Mouse (Mus musculus): ENCODE data around the gene Chmp6. TPM values are rescaled to one million over a fixed set of nuclear protein-coding genes. Genes with fewer than 3 reads are reported as not detected.

Gene Chmp6
- total and polyA plus RNA-seq, 3 experiments, result 50.3 to 70.6 (median 59.7) TPM

- Histone ChIP-seq H3K9ac (ENCODE audit: insufficient read depth, low read depth) (no peak overlapping the region), H3K4me1 (ENCODE audit: control insufficient read depth in 1 of 2, insufficient read depth in 2 of 2) (no peaks in the 10 kb centered on the region), H3K27me3 (replicated peaks) (no peaks in the 10 kb centered on the region), H3K36me3 (replicated peaks in 1 of 2; ENCODE audit: control insufficient read depth in 1 of 2, insufficient read depth in 1 of 2, low read length in 1 of 2) (peaks cover 59 to 86% of the 10 kb centered on the region in 2 experiments), H3K79me2 (replicated peaks; ENCODE audit: control insufficient read depth, extremely low read depth, insufficient read depth, poor library complexity, severe bottlenecking) (no peaks in the 10 kb centered on the region), H3K4me3 (replicated peaks in 1 of 3; ENCODE audit: low read depth in 2 of 3, low read length in 2 of 3, poor library complexity in 1 of 3) (no peak overlapping the region), H3K27ac (ENCODE audit: insufficient read depth, low read depth) (no peak overlapping the region), H3K9me3 (replicated peaks; ENCODE audit: low read length) (no peaks in the 10 kb centered on the region), H3K4me2 (ENCODE audit: insufficient read depth, low read depth, poor library complexity, severe bottlenecking) (no peak overlapping the region)
- TF ChIP-seq UBTF (IDR thresholded peaks at IDR 0.05; ENCODE audit: low read depth, low read length), result no peak
- no peak for TF ChIP-seq POLR2A (IDR thresholded peaks at IDR 0.05; ENCODE audit: low read depth, low read length)
- TF ChIP-seq ELF1 (IDR thresholded peaks at IDR 0.05; ENCODE audit: low read depth, low read length), result no peak
- TF ChIP-seq KAT2A (IDR thresholded peaks at IDR 0.05; ENCODE audit: insufficient replicate concordance, low read length), result no peak
- no peak for TF ChIP-seq MXI1 (IDR thresholded peaks at IDR 0.05; ENCODE audit: low read depth, low read length)
- TF ChIP-seq ZMIZ1 (IDR thresholded peaks at IDR 0.05; ENCODE audit: low read depth, low read length), result no peak
- TF ChIP-seq ETS1 (conservative IDR thresholded peaks at IDR 0.05; ENCODE audit: low read depth, low read length), result no peak
- TF ChIP-seq SMC3 (IDR thresholded peaks at IDR 0.05; ENCODE audit: low read depth, low read length), result no peak
- TF ChIP-seq E2F4 (IDR thresholded peaks at IDR 0.05; ENCODE audit: insufficient replicate concordance, low read depth, low read length), result no peak
- no peak for TF ChIP-seq GABPA (IDR thresholded peaks at IDR 0.05; ENCODE audit: insufficient replicate concordance, low read depth, low read length)
- TF ChIP-seq RCOR1 (conservative IDR thresholded peaks at IDR 0.05; ENCODE audit: low read depth, low read length), result no peak
- no peak for TF ChIP-seq PAX5 (IDR thresholded peaks at IDR 0.05; ENCODE audit: low read length)
- no peak for TF ChIP-seq MAFK (IDR thresholded peaks at IDR 0.05; ENCODE audit: insufficient replicate concordance, low read length)
- no peak for TF ChIP-seq USF1 (IDR thresholded peaks at IDR 0.05; ENCODE audit: low read depth, low read length)
- TF ChIP-seq NELFE (IDR thresholded peaks at IDR 0.05; ENCODE audit: low read depth, low read length), result no peak
- no peak for TF ChIP-seq HCFC1 (IDR thresholded peaks at IDR 0.05; ENCODE audit: low read depth, low read length)
- no peak for TF ChIP-seq MEF2A (IDR thresholded peaks at IDR 0.05; ENCODE audit: borderline replicate concordance, low read depth, low read length)
- TF ChIP-seq JUND (conservative IDR thresholded peaks at IDR 0.05; ENCODE audit: low read depth, low read length), result no peak
- TF ChIP-seq ZNF384 (IDR thresholded peaks at IDR 0.05; ENCODE audit: low read depth, low read length), result no peak
- no peak for TF ChIP-seq JUN (IDR thresholded peaks at IDR 0.05; ENCODE audit: insufficient read depth, low read depth, low read length)
- dilution Hi-C loops (cut with MboI; ENCODE audit: extremely low pct_ligation_motif_present, extremely low pct_unique_long_range_greater_than_20kb, low sequenced_read_pairs), result no loop called here
- no peak for DNase-seq (ENCODE audit: extremely low read depth)
- in situ Hi-C loops (cut with MboI; ENCODE audit: low pct_ligation_motif_present, low pct_unique_long_range_greater_than_20kb, low sequenced_read_pairs), result no loop called here
Observed at GRCm38 (mm10) chr11:119883646-119884045, 29.6 kb upstream of the Chmp6 start.

DNA sequence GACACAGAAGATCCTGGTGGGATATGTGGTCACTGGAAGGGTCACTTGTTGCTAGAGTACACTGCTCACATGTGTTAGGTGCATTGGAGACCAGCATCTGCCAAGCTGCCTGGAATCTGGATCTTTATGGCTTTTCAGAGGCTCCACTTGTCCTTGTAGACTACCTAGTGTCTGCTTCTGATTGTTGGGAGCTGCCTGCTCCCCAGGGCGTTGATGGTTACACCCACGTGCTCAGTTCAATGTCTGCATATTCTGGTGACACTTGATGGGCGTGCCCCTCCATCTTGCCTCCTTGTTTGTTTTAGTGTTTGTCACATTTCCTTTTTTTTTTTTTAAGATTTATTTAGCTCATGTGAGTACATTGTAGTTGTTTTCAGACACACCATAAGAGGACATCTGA, 23.3 kb upstream of the Chmp6 start:
- Histone ChIP-seq H3K4me2 (ENCODE audit: insufficient read depth, low read depth, poor library complexity, severe bottlenecking) (no peak overlapping the region), H3K27ac (ENCODE audit: insufficient read depth, low read depth) (no peak overlapping the region), H3K4me3 (replicated peaks in 1 of 3; ENCODE audit: low read depth in 2 of 3, low read length in 2 of 3, poor library complexity in 1 of 3) (no peak overlapping the region), H3K79me2 (replicated peaks; ENCODE audit: control insufficient read depth, extremely low read depth, insufficient read depth, poor library complexity, severe bottlenecking) (no peaks in the 10 kb centered on the region), H3K9me3 (replicated peaks; ENCODE audit: low read length) (no peaks in the 10 kb centered on the region), H3K9ac (ENCODE audit: insufficient read depth, low read depth) (no peak overlapping the region), H3K27me3 (replicated peaks) (no peaks in the 10 kb centered on the region), H3K4me1 (ENCODE audit: control insufficient read depth in 1 of 2, insufficient read depth in 2 of 2) (peaks cover 0 to 9% of the 10 kb centered on the region in 2 experiments; a peak in 2 of 4 replicates), H3K36me3 (replicated peaks in 1 of 2; ENCODE audit: control insufficient read depth in 1 of 2, insufficient read depth in 1 of 2, low read length in 1 of 2) (peaks cover 82 to 97% of the 10 kb centered on the region in 2 experiments)
- no peak for DNase-seq (ENCODE audit: extremely low read depth)
- in situ Hi-C loops (cut with MboI; ENCODE audit: low pct_ligation_motif_present, low pct_unique_long_range_greater_than_20kb, low sequenced_read_pairs), result no loop called here
- no peak for TF ChIP-seq KAT2A (IDR thresholded peaks at IDR 0.05; ENCODE audit: insufficient replicate concordance, low read length)
- no peak for TF ChIP-seq JUND (conservative IDR thresholded peaks at IDR 0.05; ENCODE audit: low read depth, low read length)
- no peak for TF ChIP-seq ZKSCAN1 (IDR thresholded peaks at IDR 0.05; ENCODE audit: borderline replicate concordance, low read depth, low read length)
- no peak for TF ChIP-seq NRF1 (IDR thresholded peaks at IDR 0.05; ENCODE audit: low read depth, low read length)
- no peak for TF ChIP-seq E2F4 (IDR thresholded peaks at IDR 0.05; ENCODE audit: insufficient replicate concordance, low read depth, low read length)
- no peak for TF ChIP-seq NELFE (IDR thresholded peaks at IDR 0.05; ENCODE audit: low read depth, low read length)
- TF ChIP-seq POLR2A (IDR thresholded peaks at IDR 0.05; ENCODE audit: low read depth, low read length), result no peak
- no peak for TF ChIP-seq ETS1 (conservative IDR thresholded peaks at IDR 0.05; ENCODE audit: low read depth, low read length)
- TF ChIP-seq JUN (IDR thresholded peaks at IDR 0.05; ENCODE audit: insufficient read depth, low read depth, low read length), result no peak
- TF ChIP-seq TCF12 (IDR thresholded peaks at IDR 0.05; ENCODE audit: low read depth, low read length), result no peak
- no peak for TF ChIP-seq TBP (conservative IDR thresholded peaks at IDR 0.05; ENCODE audit: low read depth, low read length)
- TF ChIP-seq MAFK (IDR thresholded peaks at IDR 0.05; ENCODE audit: insufficient replicate concordance, low read length), result no peak
- no peak for TF ChIP-seq HCFC1 (IDR thresholded peaks at IDR 0.05; ENCODE audit: low read depth, low read length)
- TF ChIP-seq SMC3 (IDR thresholded peaks at IDR 0.05; ENCODE audit: low read depth, low read length), result no peak
- TF ChIP-seq ZC3H11A (IDR thresholded peaks at IDR 0.05; ENCODE audit: low read depth, low read length), result no peak
- no peak for TF ChIP-seq ZMIZ1 (IDR thresholded peaks at IDR 0.05; ENCODE audit: low read depth, low read length)
- dilution Hi-C loops (cut with MboI; ENCODE audit: extremely low pct_ligation_motif_present, extremely low pct_unique_long_range_greater_than_20kb, low sequenced_read_pairs), result no loop called here
